Mouse (Mus musculus) liver, embryonic 16.5 days (tissue): Measurements from ENCODE around the gene Dmd. TPM values are rescaled to one million over a fixed set of nuclear protein-coding genes. Genes with fewer than 3 reads are reported as not detected.

Experiments used
- ATAC-seq: fragments of 200-750 bp; cut with Nextera tagmentation; 2 replicates; pipeline ENCODE4 v1.8.0; 2017; ENCODE audit warnings: low read depth, mild to moderate bottlenecking, moderate number of reproducible peaks, moderate library complexity
- H3K27ac ChIP-seq: fragments of 300-500 bp; sonication (generic); 2 replicates; pipeline ENCODE4 v1.5.1; 2014; ENCODE audit warnings: mild to moderate bottlenecking, low read length
- H3K27me3 ChIP-seq: fragments of 300-500 bp; sonication (generic); 2 replicates; pipeline ENCODE4 v1.6.1; 2014; ENCODE audit warnings: low read depth, low read length, mixed read lengths; ENCODE audit not compliant: control insufficient read depth, insufficient read depth
- H3K36me3 ChIP-seq: fragments of 300-500 bp; sonication (generic); 2 replicates; pipeline ENCODE4 v1.6.1; 2014; ENCODE audit warnings: mild to moderate bottlenecking; ENCODE audit not compliant: control insufficient read depth, insufficient read depth
- H3K4me1 ChIP-seq: fragments of 300-500 bp; sonication (generic); 2 replicates; pipeline ENCODE4 v1.6.1; 2014; ENCODE audit warnings: low read depth, low read length, mixed read lengths; ENCODE audit not compliant: control insufficient read depth
- H3K4me2 ChIP-seq: fragments of 300-500 bp; sonication (generic); 2 replicates; pipeline ENCODE4 v1.6.1; 2014; ENCODE audit warnings: low read depth, low read length, mixed read lengths
- H3K4me3 ChIP-seq: fragments of 300-500 bp; sonication (generic); 2 replicates; pipeline ENCODE4 v1.5.1; 2014; ENCODE audit warnings: low read depth, mild to moderate bottlenecking, low read length
- H3K9ac ChIP-seq: fragments of 300-500 bp; sonication (generic); 2 replicates; pipeline ENCODE4 v1.6.1; 2014; ENCODE audit warnings: low read depth, low read length
- H3K9me3 ChIP-seq: fragments of 300-500 bp; sonication (generic); replicated peaks from 2 replicates; pipeline ENCODE4 v1.6.1; 2016; ENCODE audit warnings: low read length; ENCODE audit not compliant: control insufficient read depth
- WGBS: fragments of 180-500 bp; shearing (Covaris S2); extraction: QIAGEN DNeasy Blood & Tissue Kit; methylation state at CpG from one replicate; pipeline ENCODE4 v1.1.7; 2014; ENCODE audit not compliant: insufficient replicate concordance; 5-methylcytosine and 5-hydroxymethylcytosine counted together
- polyA plus RNA-seq: library from polyadenylated mRNA; unstranded; fragments of >200 nt; fragmentation: Nextera tagmentation; extraction: Ambion mirVana; gene quantifications from 2 replicates; pipeline ENCODE4 v1.2.1, GENCODE M21; 2015

The Dmd gene
- polyA plus RNA-seq, 1 experiment from 2014 or later: 10.0 TPM

DNA sequence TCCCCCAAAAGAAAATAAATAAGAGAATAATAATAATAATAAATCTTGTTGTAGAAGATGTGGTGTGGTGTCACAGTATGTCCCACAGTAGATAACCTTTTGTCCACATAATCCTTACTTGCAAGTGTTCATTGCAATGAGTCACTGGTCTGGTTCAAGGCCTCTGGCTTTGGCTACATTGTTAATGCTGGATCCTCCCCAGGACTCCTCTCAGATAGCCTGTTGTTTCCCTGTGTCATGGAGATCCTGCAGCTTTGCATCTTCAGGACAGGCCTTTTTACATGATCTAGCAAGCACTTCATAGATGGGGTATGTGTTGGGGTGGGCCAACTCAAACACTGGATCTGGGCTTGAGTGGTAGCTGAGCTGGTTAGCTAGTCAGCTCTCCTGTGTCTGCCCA is 2150.0 kb downstream of the Dmd start:
- H3K4me2 ChIP-seq: no peak overlapping the region
- H3K4me3 ChIP-seq: no peak overlapping the region
- no peak for ATAC-seq
- no peaks in the 10 kb centered on the region for H3K9me3 ChIP-seq
- no peaks in the 10 kb centered on the region for H3K27me3 ChIP-seq
- no peak overlapping the region for H3K27ac ChIP-seq
- H3K36me3 ChIP-seq: no peaks in the 10 kb centered on the region
- H3K4me1 ChIP-seq: no peaks in the 10 kb centered on the region
- H3K9ac ChIP-seq: no peak overlapping the region

DNA sequence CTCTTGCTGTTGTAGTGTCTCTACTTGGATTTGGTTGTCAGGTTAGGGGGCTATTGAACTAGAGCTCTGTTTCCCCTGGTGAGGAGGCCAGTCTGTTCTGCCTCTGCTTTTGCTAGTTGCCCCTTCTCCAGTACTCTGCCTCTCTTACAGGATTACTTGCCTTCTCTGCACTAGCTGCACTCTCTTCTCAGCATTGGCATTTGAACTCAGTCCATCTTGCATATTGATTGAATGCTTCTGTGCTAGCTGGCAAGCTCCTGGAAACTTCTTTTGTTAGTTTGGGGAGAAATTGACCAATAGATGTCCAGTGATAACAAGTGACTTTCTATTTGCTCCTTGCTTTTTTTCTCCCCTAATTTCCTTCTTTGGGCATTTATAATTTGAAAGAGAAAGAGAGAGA is 2163.7 kb downstream of the Dmd start:
- no peak for ATAC-seq
- Histone ChIP-seq H3K27me3 (no peaks in the 10 kb centered on the region), H3K4me3 (no peak overlapping the region), H3K9ac (no peak overlapping the region), H3K36me3 (no peaks in the 10 kb centered on the region), H3K27ac (no peak overlapping the region), H3K9me3 (no peaks in the 10 kb centered on the region), H3K4me1 (no peaks in the 10 kb centered on the region), H3K4me2 (no peak overlapping the region)

DNA sequence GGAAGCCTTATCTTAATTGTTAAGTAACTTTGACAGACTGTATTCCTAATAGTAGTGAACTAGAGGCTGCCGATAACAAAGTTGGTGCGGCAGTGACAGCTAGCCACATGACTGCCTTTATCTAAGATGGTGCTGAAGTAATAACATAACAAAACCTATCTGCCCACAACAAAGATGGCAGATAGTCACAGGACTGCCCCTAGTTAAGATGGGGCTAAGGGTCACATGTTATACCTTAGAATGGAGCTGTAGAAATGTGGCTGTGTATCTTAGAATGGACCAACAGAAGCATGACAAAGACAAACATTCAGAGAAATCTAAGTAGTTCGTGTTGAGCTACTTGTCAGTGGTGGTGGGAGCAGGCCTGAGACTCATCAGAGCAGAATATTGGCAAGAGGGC is 2184.0 kb downstream of the Dmd start:
- no peak for ATAC-seq
- H3K36me3 ChIP-seq: no peaks in the 10 kb centered on the region

DNA sequence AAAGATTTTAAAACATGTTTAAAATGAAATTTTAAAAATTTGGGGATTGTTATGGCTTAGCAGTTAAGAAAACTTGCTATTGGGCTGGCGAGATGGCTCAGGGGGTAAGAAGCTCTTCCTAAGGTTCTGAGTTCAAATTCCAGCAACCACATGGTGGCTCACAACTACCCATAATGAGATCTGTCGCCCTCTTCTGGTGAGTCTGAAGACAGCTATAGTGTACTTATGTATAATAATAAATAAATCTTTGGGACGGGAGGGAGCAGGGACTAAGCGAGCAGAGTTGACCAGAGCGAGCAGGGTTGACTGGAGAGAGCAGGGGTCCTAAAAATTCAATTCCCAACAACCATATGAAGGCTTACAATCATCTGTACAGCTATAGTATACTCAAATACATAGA is 2188.6 kb downstream of the Dmd start:
- H3K27ac ChIP-seq: no peak overlapping the region
- no peak overlapping the region for H3K4me3 ChIP-seq
- ATAC-seq: no peak
- no peak overlapping the region for H3K9ac ChIP-seq
- H3K9me3 ChIP-seq: no peaks in the 10 kb centered on the region
- H3K4me1 ChIP-seq: no peaks in the 10 kb centered on the region
- H3K27me3 ChIP-seq: no peaks in the 10 kb centered on the region
- WGBS: 50% methylated on average over 5 of the region's 5 CpGs
- no peaks in the 10 kb centered on the region for H3K36me3 ChIP-seq
- H3K4me2 ChIP-seq: no peak overlapping the region

More for the DNA sequence above, 2184.0 kb downstream of the Dmd start:
- Histone ChIP-seq H3K4me3 (no peak overlapping the region), H3K27ac (no peak overlapping the region), H3K9me3 (no peaks in the 10 kb centered on the region), H3K9ac (no peak overlapping the region), H3K4me2 (no peak overlapping the region), H3K4me1 (no peaks in the 10 kb centered on the region), H3K27me3 (no peaks in the 10 kb centered on the region)
- WGBS: 65% methylated on average over 3 of the region's 3 CpGs

DNA sequence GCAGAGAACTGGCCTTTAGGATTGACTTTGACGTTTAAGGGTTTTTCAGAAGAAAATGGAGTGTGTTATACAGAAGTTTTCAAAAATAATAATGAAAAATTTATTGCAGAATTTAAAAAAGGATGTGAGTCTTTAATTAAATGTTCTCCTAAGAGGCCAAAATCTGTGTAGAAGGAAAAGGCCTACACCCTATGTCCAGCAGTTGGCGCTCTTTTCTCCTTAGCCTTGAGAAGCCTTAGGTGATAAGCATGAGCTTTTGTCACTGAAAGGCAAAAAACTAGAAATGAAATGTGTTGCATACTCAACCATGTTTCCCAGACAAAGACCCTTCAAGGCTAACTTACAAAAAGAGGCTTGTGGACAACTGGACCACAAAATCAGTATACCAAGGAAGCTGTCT is 2222.6 kb downstream of the Dmd start:
- ATAC-seq: no peak
- 48% methylated on average over 2 of the region's 2 CpGs for WGBS
- no peak overlapping the region for H3K4me2 ChIP-seq

DNA sequence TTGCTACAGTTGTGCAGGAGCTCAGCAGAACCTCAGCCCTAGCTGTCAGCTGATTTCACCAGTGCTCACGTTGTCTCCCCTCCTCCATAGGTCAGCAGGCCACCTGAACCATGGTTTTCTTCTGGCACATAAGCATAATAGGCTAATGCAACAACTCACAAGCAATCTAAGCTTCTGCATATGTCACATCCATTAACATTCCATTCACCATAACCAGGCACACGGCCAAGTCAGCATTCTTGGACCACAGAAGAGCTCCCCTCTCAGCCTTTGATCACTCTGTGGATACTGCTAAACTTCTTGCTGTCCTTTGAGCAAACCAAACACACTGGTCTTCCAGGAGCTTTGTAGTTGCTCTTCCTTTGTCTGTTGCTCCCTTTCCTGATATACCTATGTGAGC is 2238.9 kb downstream of the Dmd start:
- Histone ChIP-seq H3K9ac (no peak overlapping the region), H3K4me2 (no peak overlapping the region), H3K9me3 (no peaks in the 10 kb centered on the region), H3K4me1 (no peaks in the 10 kb centered on the region), H3K27me3 (no peaks in the 10 kb centered on the region), H3K36me3 (no peaks in the 10 kb centered on the region), H3K4me3 (no peak overlapping the region), H3K27ac (no peak overlapping the region)
- 30% methylated on average over 2 of the region's 2 CpGs for WGBS
- no peak for ATAC-seq

More for the DNA sequence above, 2222.6 kb downstream of the Dmd start:
- Histone ChIP-seq H3K9ac (no peak overlapping the region), H3K4me1 (no peaks in the 10 kb centered on the region), H3K27ac (no peak overlapping the region), H3K36me3 (no peaks in the 10 kb centered on the region), H3K4me3 (no peak overlapping the region), H3K9me3 (no peaks in the 10 kb centered on the region), H3K27me3 (no peaks in the 10 kb centered on the region)

DNA sequence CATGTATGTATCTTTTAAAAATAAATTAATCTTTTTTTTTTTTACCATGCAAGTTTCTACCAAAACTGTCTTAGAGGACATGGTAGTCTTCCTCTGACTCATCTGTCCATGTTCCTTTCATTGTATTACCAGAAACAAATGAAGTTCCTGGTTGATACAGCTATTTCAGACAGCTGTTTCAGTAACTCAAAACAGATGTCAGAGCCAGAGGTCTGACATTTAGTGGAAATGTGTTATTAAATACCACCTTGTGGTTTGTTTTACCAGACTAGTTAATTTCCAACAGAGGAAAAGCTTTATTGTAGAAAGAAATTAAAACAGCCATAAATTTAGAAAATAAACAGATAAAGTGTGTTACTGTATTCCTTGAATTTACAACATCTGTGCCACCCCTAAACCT is 2245.2 kb downstream of the Dmd start:
- Histone ChIP-seq H3K36me3 (no peaks in the 10 kb centered on the region), H3K4me2 (no peak overlapping the region), H3K4me3 (no peak overlapping the region), H3K27ac (no peak overlapping the region), H3K4me1 (no peaks in the 10 kb centered on the region), H3K9me3 (no peaks in the 10 kb centered on the region), H3K9ac (no peak overlapping the region), H3K27me3 (no peaks in the 10 kb centered on the region)
- no peak for ATAC-seq

DNA sequence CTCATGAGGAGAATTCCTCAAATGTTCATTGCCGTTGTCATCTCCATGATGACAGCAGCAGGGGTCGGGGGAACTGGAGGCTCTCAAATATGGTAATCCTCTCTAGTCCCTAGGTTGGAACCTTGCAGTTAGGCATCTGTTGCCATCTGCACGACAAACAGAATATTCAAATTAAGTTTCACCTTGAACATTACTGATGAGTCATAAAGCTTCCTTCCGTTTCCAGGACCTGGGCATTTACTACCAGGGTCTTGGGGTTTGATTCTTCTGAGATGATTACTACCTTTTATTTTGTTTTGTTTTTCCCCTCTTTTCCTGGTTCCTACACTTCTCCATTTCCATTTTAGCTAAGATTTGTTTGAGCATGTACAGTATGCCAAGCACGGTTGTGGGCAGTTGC is 2249.0 kb downstream of the Dmd start:
- no peak overlapping the region for H3K4me3 ChIP-seq
- H3K4me1 ChIP-seq: no peaks in the 10 kb centered on the region
- H3K27me3 ChIP-seq: no peaks in the 10 kb centered on the region
- H3K9me3 ChIP-seq: no peaks in the 10 kb centered on the region
- H3K9ac ChIP-seq: no peak overlapping the region
- ATAC-seq: no peak
- H3K36me3 ChIP-seq: no peaks in the 10 kb centered on the region
- H3K27ac ChIP-seq: no peak overlapping the region
- H3K4me2 ChIP-seq: no peak overlapping the region
- WGBS: 66% methylated on average over 5 of the region's 5 CpGs

DNA sequence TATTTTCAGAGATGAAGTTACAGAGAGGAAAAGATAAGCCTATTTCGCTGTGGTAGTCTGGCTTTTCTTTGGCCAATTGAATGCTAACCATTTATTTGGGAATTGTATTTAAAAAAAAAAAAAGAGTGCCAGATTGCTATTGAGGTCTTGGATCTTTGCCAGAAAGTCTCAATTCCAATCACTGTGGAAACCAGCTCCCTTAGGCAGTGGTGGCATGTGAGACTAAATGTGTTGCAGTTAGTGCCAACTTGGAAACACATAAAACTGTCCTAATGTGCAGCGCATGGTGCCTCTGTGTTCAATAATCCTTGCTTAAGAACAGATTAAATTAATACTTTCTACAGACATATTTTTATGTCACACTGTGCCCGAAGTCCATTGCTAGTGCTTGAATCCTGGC is 2250.7 kb downstream of the Dmd start:
- ATAC-seq: no peak
- Histone ChIP-seq H3K9me3 (no peaks in the 10 kb centered on the region), H3K4me3 (no peak overlapping the region), H3K27me3 (no peaks in the 10 kb centered on the region), H3K36me3 (no peaks in the 10 kb centered on the region), H3K9ac (no peak overlapping the region), H3K27ac (no peak overlapping the region), H3K4me1 (no peaks in the 10 kb centered on the region), H3K4me2 (no peak overlapping the region)
- 57% methylated on average over 3 of the region's 3 CpGs for WGBS

DNA sequence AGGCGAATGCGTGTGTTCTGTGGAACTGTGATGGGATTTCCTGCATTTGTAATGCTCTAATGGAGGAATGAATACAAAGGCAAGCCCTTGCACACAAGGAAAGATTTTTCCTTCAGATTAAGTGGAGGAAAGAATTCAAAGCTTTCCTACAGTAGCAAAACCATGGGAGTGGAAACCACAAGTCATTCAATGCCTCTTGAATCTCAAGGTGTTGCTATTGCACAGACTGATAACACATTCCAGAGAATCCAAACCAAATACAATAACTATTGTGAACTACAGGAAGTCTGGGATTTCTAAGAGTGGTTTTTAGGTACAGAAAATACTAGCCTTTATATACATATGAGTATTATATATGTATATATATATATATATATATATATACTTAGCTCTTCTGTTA is 2258.3 kb downstream of the Dmd start:
- H3K4me3 ChIP-seq: no peak overlapping the region
- 49% methylated on average over 2 of the region's 2 CpGs for WGBS

More for the DNA sequence above, 2258.3 kb downstream of the Dmd start:
- H3K9ac ChIP-seq: no peak overlapping the region
- H3K4me2 ChIP-seq: no peak overlapping the region
- no peaks in the 10 kb centered on the region for H3K4me1 ChIP-seq
- H3K27me3 ChIP-seq: no peaks in the 10 kb centered on the region
- H3K27ac ChIP-seq: no peak overlapping the region
- no peaks in the 10 kb centered on the region for H3K9me3 ChIP-seq
- no peaks in the 10 kb centered on the region for H3K36me3 ChIP-seq
- no peak for ATAC-seq
